Mouse (Mus musculus) gastrocnemius, postnatal 10 days (tissue): ENCODE results near the gene Cacnb2. TPM values are rescaled to one million over a fixed set of nuclear protein-coding genes. Genes with fewer than 3 reads are reported as not detected.

Experiments used
- DNase-seq: peaks from one replicate; pipeline ENCODE4 v3.0.0; 2021; ENCODE audit warnings: mixed read lengths
- total RNA-seq, 2 experiments: library from RNA; stranded (reverse); gene quantifications; 2 replicates each; pipeline ENCODE4 v1.2.3; 2021

Cacnb2 gene
- total RNA-seq, 2 experiments from 2014 or later = 1.6 to 1.8 TPM

GRCm38 (mm10) chr2:14873116-14873515 is 270.2 kb downstream of the Cacnb2 start:
- DNase-seq = no peak

- DNase-seq = no peak
These were observed 270.9 kb downstream of the Cacnb2 start for GRCm38 (mm10) chr2:14873701-14874181.

DNA sequence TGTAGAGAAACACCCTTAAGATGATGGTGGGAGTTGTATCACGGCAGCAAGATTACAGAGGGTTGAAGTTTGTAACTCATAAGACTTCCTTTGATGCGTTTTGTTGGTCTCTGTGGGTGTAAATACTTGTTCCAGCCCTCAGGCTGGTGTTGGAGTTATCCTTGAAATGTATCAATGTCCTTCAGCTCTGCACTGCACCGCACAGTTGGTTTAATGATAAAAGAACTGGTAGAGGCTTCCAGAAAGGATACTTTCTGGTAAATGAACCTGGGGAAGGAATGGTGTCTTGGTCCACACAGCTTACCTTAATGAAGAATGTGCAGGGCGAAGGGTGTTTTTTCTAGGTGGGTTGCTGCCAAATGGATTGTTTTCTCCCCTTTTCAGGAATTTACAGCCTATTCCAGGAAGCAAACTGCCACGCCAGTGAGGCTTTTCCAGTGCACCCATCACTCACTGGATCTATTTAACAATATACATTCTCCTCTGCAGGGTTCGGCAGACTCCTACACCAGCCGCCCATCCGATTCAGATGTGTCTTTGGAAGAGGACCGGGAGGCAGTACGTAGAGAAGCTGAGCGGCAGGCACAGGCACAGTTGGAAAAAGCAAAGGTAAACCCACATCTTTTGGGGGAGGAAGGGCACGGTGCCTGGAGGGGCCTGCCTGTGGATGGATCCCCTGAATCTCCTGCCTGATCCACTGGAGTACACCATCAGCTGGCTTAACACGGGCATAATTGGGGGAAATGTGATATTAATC is 271.6 kb downstream of the Cacnb2 start:
- DNase-seq = no peak

- no peak for DNase-seq
These were observed 272.2 kb downstream of the Cacnb2 start for GRCm38 (mm10) chr2:14875121-14875520.

DNA sequence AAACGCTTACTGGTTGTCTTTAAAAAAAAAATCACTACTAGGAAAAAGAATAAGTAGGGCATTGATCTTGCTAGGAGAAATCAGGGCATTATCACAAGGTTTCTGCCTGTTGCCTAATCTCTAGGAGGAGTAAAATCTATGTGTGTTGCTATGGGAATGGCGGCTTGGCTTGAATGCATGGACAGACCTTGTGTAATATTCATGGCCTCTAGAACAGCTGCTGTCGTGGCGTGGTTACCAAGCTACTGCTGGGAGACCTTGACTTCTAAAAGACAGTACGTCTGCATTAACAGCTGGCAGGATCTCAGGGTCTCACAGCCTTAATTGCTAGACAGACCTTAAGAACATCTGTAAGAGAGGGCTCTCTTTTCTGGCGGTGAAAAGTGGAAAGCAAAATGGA is 272.7 kb downstream of the Cacnb2 start:
- DNase-seq = no peak

DNA sequence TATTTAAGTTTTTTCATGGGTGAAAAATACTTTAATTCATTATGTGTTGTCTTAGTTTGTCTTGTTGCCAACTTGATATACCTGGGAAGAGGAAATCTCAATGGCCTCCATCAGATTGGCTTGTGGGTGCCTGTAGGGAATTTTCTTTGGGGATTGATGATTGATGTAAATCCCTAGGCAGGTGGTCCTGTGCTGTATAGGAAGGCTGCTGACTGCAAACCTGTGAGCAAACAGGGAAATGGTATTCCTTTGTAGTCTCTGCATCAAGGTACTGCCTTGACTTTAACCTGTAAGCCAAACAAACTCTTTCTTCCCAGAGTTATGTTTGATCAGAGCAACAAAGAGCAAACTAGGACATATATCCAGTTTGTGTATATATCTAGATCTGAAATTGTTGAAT is 276.1 kb downstream of the Cacnb2 start:
- no peak for DNase-seq

DNA sequence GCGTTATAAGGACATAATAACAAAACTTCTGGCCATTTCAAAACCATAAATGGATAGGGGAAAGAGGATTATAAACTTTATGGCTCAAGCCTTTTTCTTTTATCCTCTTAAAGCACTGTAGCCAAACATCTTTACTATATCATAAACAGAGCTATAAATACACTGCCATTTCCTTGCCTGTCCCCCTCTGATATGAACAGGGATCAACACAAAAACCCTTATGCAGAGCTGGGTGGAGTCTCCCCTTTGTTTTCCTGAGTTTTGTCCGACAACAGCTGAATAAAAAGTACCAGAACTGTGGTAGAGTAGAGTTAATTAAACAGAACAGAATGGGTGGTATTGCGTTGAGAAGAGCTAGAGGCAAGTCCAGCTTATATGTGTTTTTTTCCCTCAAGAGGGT is 280.6 kb downstream of the Cacnb2 start:
- DNase-seq = no peak

GRCm38 (mm10) chr2:14888406-14889195 is 285.7 kb downstream of the Cacnb2 start:
- no peak for DNase-seq

DNA sequence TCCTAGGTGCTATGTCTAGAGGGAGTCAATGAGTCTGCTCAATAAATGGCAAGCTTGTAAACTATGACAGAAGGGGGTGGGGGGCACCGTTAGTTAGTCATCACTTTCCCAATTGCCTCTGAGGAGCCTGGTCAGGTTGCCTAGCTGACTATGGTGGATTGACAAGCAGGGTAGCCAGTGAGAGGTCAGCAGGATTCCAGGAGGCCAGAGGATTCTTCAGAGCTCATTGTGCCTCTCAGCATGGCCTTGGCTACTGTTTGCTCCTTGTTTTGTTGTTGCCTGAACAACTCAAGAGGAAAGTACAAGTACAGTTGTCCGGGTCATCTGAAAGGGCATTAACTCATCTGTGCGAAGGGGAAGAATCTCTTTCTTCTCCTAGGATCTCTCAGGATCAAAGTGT is 300.9 kb downstream of the Cacnb2 start:
- no peak for DNase-seq

DNA sequence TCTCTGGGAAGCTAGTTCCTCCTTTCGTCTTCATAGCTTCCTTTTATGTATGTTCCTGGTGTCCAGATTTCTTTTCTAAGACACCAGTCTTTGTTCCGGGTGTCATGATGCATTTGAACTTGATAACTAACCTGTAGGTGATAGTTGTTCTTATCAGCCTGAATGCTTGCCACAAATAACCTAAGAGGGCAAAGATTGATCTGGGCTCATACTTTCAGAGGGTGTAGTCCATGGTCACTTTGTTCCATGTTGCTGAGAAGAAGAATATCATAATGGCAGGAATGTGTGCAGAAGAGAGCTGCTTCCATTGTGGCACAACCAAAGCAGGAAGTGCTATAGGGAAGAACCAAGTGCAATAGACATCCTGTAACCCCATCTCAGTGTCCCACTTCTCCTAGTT is 302.0 kb downstream of the Cacnb2 start:
- no peak for DNase-seq

- no peak for DNase-seq
These were observed 304.4 kb downstream of the Cacnb2 start for GRCm38 (mm10) chr2:14907124-14907925.

DNA sequence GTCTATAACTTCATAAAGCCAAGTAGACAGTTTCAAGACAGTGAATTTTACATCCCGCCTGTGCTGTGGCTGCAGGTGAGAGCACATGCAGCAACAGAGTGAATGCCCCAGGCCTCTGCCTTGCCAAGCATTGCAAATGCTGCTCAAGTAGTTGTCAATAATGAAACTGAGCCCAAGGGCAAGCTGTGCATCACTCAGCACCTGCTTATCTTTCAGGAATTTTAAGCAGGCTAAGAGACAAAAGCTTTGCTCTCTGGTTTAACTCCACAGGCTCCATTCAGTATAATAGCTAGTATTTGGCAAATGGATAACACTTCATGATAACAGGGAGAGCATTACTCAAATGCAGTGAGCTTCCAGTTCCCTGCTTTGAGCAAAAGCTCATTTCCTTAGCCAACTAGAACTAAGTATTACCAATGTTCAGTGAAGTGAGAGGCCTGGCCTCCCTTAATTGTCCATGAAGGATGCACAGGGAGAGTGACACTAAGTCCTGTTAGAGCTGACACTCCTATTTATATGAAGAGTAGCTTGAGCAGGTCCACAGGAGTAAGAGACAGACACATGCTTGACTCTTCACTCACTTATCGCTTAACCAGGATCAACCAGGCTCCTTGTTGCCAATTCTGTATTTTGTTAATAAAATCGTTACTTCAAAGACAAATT is 314.8 kb downstream of the Cacnb2 start:
- DNase-seq = no peak

- no peak for DNase-seq
These were observed 327.0 kb downstream of the Cacnb2 start for GRCm38 (mm10) chr2:14929866-14930265.

GRCm38 (mm10) chr2:14931968-14932367 is 329.1 kb downstream of the Cacnb2 start:
- DNase-seq = no peak

DNA sequence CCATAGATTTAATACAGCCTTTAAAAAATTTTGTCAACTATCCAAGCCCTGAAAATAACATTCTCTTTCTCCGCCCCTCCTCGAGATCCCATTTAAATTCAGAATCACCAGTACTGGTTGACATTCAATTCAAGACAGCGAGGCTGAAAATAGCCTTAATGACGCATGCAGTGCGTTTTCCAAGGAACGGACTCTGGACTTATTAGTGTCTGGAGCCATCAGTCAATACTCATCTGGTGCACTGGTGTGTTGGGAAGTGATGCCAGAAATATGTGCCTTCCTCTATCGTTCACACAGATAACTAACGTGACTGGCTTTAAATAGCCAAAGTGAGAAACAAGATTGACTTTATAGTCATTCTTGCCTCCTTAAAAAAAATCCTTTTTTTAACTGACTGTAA is 333.6 kb downstream of the Cacnb2 start:
- DNase-seq = no peak

DNA sequence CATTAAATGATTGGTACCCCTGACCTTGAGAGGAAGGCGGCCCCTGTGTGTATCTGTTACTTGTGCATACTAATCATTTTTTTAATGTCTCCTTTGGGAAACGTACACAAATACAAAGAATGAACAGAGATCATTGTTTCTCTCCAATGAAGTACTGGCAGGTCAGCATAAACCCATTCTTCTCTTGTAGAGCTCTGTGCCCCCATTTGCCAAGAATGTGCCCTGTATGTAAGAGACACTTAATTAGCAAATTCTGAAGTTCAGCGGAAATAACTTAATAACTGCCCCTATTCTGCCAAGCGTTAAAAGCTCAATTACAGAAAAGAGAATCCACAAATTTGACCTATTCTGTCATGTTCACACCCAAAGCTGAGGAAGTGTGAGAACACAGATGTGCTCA is 339.4 kb downstream of the Cacnb2 start:
- DNase-seq = no peak

DNA sequence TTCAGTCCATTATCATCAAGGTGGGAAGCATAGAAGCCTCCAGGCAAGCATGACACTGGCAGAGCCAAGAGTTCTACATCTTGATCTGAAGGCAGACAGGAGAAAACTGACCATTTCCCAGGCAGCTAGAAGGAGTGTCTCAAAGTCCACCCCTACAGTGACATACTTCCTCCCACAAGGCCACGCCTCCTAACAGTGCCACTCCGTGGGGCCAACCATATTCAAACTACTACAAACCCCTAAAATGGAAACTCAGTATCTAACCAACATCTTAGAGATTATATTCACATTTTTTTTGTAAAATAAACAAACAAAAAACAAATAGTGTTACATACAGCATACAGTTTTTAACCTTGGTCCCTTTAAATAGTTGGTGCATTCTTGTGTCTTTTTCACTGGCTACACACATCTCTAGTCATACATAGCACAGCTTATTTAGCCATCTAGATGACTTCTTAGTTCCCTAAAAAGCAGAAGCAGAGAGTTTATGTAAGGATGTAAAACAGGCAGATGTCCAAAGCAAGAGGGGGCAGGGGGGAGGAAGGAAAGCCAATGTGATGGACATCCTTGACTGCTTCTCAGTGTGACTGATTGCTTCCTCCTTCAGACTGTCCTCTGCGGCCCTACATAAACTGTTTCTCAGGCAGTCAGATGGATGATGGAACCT is 340.9 kb downstream of the Cacnb2 start:
- no peak for DNase-seq

GRCm38 (mm10) chr2:14953090-14953489 is 350.2 kb downstream of the Cacnb2 start:
- DNase-seq = no peak

DNA sequence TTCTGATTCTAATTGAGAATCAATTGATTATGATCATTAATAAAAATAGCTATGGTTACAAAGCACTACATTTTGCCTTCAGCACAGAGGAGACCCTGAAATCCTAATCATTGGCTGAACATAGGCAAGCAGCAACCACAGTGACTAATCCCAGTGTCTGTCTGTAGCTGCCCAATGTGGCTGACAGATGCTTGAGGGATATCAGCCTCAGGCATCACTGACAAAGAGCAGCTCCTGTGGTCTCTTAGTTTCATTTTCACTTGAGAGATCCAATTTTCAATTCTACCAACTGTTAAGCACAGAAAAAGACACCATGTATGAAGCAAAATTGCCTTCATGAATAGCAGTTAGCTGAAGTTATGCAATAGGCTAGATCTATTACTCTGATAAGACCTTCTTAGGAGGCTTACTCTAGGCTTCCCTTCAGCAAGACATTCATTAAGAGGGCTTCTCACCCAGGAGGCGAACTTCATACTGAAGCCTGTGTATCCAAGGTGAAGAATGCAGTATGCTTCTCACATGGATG is 358.1 kb downstream of the Cacnb2 start:
- DNase-seq = no peak

DNA sequence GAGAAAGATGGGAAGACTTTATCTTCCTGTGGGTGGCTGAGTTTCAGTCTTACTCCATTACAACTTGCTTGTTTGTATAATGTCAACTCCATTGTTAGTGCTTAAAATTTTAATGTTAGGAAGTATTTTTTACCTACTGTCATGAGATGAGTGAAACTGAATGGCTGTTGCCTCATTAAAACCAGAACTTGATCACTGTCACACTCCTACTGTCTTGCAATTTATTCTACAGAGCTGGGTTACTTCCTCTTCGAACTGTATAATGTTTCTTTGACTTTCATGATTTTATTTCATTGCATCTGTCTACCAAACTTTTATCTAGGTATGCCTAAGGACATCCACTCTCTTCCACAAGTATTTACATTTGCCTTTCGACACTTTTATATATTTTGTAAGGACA is 358.6 kb downstream of the Cacnb2 start:
- DNase-seq = no peak

- no peak for DNase-seq
These were observed 381.1 kb downstream of the Cacnb2 start for GRCm38 (mm10) chr2:14984029-14984428.
